Mouse (Mus musculus) kidney, adult 8-10 months (tissue): ENCODE results near the gene Vstm4.
A peak's percentile ranks its signal among the peaks of the same experiment; 100 is the strongest.

Source experiments
- DNase-seq, 2 experiments: peaks; one replicate each; pipeline ENCODE4 v3.0.0; 2022

Vstm4 gene

GRCm38 (mm10) chr14:32859831-32860569, 3.4 kb downstream of the Vstm4 start:
- no peak for DNase-seq

- DNase-seq, result peak; percentile 14 to 20
Measured at GRCm38 (mm10) chr14:32861149-32861581, 4.6 kb downstream of the Vstm4 start.

- DNase-seq, result no peak
Measured at GRCm38 (mm10) chr14:32861656-32862055, 5.1 kb downstream of the Vstm4 start.

DNA sequence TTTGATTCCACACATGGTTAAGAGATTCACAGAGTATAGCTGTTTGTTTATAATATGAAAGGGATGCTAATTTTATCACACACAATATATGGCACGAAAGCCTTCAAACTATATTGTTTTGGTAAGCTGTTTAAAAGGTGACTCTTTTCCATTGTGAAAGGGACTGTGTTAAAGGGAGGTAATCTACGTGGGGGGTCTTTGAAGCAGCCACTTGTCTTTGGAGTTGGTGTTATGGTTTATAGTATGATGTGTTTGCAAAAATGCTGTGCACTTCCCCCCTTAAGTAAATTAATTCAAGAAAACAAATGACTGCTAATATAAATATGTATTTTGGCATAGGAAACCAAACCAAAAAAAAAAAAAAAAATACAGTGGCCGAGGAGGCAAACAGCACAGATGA, 8.8 kb downstream of the Vstm4 start:
- no peak for DNase-seq

- no peak for DNase-seq
Measured at GRCm38 (mm10) chr14:32871963-32872362, 15.4 kb downstream of the Vstm4 start.

DNA sequence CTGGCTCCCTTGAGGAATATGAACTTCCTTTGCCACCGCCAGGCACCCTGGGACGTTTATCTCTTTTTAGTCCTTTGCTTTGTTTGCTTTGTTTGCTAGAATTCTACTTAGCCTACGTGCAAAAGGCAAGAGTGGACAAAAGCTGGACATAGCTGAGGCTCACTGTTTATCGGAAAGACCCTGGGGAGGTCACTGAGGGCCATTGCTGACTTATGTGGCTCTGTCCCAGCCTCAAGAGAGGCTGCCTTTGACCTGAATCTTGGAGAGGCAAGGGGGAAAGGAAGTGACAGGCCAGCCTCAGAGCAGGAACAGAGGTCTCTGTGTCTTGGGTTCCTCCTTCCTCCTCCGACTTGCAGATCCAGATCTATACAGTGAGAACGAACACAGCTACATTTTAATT, 21.0 kb downstream of the Vstm4 start:
- no peak for DNase-seq

- no peak for DNase-seq
Measured at GRCm38 (mm10) chr14:32880332-32880731, 23.8 kb downstream of the Vstm4 start.

DNA sequence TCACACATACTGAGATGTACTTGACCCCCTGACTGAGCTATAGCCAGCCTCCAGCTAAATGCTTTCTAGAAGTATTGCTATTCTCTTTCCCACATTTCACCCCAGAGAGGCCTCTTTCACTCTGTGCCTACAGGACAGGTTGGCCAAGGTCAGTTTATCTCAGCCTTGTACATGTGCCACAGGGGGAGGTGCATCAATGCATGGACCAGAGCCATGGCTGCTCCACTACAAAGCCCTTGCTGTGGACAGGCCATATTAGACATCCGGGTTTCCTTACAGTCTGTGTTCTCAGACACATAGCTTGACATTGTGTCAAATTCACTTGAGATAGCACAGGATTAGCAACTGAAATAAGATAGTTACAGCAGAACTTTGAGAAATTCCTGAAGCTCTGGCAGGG, 25.1 kb downstream of the Vstm4 start:
- DNase-seq, result no peak

DNA sequence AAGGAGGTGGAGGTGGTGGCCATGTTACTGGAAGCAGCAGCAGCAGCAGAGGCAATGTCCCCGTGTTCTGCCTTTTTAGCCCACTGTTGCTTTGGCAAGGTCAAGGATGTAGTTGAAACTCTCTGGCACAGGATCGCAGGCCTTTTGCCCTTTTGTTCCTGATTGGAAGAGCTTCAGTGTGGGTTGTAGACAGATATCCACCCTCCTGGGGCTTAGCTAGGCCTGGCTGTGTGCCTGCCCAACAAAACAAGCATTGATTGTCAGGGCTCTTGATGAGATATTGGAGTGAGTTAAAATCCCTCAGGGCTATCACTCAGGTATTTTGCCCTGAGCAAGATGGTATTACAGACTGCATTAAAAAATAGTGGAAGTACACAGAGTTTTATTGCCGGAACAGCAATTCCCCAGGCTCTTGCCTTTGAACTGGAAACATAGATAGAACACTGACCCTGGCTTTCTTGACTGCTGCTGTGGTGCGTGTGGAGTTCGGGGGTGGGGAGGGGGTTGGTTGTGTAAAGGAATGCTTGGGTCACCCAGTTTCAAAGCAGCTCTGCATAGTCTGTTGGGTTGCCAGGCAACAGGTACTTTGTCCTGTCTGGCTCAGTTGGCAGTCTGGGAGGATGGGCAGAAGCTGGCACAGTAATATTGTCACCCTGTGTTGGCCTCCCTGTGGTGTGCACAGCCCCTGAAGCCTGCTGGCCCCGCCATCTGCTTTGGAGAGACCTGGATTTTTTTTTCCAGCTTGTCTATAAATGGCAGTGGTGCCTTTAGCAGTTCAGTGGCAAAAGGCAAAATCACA, 32.5 kb downstream of the Vstm4 start:
- peak; percentile 7 to 29 for DNase-seq

DNA sequence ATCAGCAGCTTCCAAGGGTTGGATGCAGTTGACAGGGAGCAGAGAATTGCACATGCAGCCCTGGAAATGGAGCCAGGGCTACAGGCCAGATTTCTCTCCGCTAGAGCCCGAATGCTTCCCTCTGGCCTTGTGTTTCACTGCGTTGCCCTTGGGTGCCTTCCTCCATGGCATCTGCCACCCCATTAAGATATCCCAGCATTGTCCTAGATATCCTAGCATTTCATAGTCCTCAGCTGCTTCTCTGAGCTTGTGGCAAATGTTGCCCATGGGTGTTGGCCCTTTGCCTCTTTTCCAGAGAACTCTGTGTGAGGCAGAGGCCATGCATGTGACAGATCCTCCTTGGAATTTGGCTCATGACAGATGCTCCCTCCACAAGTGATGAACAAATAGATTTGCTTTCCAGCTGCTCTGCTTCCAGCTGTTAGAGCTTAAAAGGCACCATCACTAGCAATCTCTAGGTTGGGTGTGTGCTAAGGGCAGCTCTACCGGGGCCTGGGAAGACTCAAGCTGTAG, 37.8 kb downstream of the Vstm4 start:
- DNase-seq, result peak in 1 of 2 experiments; percentile 6

DNA sequence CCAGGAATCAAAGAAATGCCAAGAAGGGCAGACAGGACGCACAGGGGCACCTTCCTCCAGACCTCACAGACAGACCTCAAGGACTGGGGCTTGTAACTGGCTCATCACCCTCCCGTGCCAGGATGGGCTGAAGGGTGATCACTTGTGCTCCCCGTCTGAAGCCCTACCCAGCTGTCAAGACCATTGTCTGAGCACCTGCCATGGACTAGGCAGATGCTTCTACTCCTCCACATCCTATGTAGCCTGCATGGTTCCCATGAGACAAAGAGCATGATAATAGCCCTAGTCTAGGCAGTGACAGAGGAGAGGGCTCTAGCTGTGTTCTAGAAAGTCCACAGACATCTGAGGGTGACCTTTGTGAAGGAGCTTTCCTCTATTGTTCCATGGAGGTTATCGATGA, 38.3 kb downstream of the Vstm4 start:
- DNase-seq, result no peak

- peak in 1 of 2 experiments; percentile 6 for DNase-seq
Measured at GRCm38 (mm10) chr14:32896896-32897295, 40.3 kb downstream of the Vstm4 start.

DNA sequence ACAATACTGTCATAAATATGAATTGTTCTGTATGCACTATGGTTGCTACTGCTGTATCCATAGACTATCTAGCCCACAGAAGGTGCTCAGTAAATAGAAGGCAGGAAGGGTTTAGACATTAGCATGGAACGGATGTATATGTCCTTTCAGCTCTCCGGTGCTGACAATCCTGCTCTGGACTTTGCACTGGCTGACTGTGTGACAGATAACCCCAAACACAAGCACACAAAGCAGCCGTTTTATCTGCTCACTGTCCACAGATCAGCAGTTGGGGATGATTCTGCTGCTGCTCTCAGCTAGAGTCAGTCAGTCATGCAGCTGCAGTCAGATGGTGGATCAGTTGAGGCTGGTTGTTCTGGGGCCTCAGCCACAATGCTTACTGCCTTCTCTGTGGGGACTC, 46.6 kb downstream of the Vstm4 start:
- DNase-seq, result no peak

DNA sequence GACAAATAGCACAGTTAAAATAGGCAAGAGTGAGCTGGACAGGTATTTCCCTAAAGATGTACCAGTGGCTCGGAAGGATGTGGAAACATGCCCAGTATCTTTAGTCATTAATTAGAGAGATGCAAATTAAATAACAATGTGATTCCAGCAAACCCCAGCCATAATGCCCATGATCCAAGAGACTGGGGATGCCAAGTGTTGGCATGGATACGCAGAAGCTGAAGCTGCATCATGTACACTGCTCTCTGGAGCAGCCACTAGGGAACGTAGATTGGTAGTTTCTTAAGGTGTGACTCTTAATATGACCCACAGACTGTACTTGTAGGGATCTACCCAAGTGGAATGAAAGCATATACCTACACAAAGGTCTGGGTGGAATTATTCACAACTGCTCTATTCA, 50.0 kb downstream of the Vstm4 start:
- DNase-seq, result no peak

DNA sequence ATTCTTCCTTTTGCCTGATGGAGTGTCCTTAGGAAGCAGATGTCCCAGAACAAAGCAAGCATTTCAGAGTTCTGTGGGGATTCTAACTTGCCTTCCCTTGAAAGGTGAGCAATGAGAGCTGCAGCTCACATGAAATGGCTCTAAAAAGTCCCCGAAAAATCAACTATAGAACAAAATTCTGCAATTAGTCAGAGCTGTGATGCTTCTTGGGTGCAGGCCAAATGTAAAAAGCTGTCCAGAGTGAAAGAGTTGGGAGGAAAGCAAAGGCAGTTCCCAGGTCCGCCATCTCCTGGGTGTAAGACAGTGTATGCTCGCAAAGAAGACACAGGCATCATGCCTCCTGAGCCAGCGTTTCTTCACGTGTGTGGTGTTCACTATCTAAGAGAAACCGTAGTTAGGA, 52.6 kb downstream of the Vstm4 start:
- no peak for DNase-seq

- no peak for DNase-seq
Measured at GRCm38 (mm10) chr14:32911187-32911586, 54.6 kb downstream of the Vstm4 start.

- DNase-seq, result peak in 1 of 2 experiments; percentile 23
Measured at GRCm38 (mm10) chr14:32915360-32915759, 58.8 kb downstream of the Vstm4 start.

- DNase-seq, result no peak
Measured at GRCm38 (mm10) chr14:32917919-32918318, 61.4 kb downstream of the Vstm4 start.

- no peak for DNase-seq
Measured at GRCm38 (mm10) chr14:32923871-32924270, 67.3 kb downstream of the Vstm4 start.

DNA sequence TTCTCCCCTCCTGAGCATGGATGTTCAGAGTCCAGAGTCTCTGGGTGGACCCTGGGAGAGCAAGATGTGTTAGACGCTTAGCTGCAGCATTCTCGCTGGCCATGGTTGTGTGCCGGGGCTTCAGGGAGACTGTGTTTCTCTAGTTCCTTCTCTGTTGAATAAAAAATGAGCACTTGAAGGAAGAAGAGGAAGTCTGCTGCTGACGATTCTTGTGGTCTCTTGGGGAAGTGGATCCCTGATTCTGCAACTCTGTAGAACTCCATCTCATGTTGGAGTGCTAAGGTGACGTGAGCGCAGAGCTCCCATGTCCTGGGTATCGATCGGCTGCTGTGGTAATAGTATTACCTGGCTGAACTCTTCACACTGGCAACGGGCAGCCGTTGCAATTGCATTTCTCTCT, 75.2 kb downstream of the Vstm4 start:
- no peak for DNase-seq

- DNase-seq, result no peak
Measured at GRCm38 (mm10) chr14:32932220-32932619, 75.7 kb downstream of the Vstm4 start.

- DNase-seq, result no peak
Measured at GRCm38 (mm10) chr14:32934064-32934463, 77.5 kb downstream of the Vstm4 start.

DNA sequence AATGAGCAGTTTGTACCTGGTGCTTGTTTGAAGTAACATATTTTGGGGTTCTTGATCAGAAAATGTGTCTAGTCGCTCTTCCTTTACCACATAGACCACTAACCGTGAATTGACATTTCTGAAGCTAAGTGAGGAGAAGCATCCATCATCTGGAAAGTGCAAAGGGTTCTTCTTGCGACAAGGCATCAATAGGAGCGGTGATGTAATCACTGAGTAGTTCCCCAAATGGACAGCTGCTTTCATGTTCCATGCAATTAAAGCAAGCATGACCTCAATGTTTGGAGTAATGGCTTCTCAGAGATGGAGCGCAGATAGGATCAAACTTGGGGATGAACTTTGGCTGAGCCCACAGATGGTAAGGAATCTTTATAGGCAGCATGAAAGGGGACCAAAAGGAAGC, 82.7 kb downstream of the Vstm4 start:
- no peak for DNase-seq

DNA sequence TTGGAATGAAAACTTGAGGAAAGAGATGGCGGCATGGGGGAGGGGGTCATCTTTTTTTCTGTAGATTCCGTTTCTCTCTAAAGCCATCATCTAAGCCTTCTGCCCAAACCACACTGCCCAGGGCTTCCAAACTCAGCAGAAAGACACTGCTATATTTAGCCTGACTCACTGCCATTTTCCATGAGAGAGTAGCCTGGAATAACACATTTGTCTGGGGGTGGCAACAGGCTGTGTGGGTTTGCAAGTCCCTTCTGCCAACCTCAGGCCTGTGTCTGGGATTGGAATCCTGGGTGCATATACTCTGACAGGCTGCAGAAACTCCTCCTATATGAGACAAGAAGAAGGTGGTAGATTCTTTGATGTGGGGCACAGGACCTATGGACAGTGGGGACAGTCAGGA, 91.0 kb downstream of the Vstm4 start:
- no peak for DNase-seq
